Mouse (Mus musculus) heart, postnatal 25 days (tissue): ENCODE measurements around the gene Cilp2. TPM values are rescaled to one million over a fixed set of nuclear protein-coding genes. Genes with fewer than 3 reads are reported as not detected.

Experiments used
- DNase-seq: peaks from one replicate; pipeline ENCODE4 v3.0.0; 2022; ENCODE audit warnings: low spot score
- intact Hi-C: fragments of 180-260 bp; cut with DNase I; formaldehyde crosslinking; loops from one replicate; pipeline ENCODE4 v1.15.1; 2025
- total RNA-seq, 2 experiments: library from RNA; stranded (reverse); gene quantifications; 2 replicates each; pipeline ENCODE4 v1.2.3; 2021

Gene Cilp2
- total RNA-seq, 2 experiments from 2014 or later: 2.8 to 2.9 TPM

- intact Hi-C loops: no loop called here
- no peak for DNase-seq
Measured at GRCm38 (mm10) chr8:69837057-69837682, 50.3 kb downstream of the Cilp2 start.

- peak; percentile 71 for DNase-seq
- intact Hi-C loops: no loop called here
Measured at GRCm38 (mm10) chr8:69832298-69832853, 55.1 kb downstream of the Cilp2 start, which contains the start of gene Pbx4. Pbx4 (plus strand) TSS chr8:69832491.

Other genes with a start within 250 kb of the Cilp2 start
- gene Zfp964, start 233.2 kb downstream of the Cilp2 start, total RNA-seq: 1 to 10 TPM; 1.2 to 1.4 TPM
- gene Zfp869, start 177.0 kb downstream of the Cilp2 start, total RNA-seq: 10 to 100 TPM; 12.2 to 14.5 TPM
- 1 to 10 TPM; 2.1 to 2.8 TPM for gene Zfp963, start 137.7 kb downstream of the Cilp2 start, total RNA-seq
- 1 to 10 TPM; 1.2 to 1.8 TPM for gene Gm20422, start 112.8 kb downstream of the Cilp2 start, total RNA-seq
- 10 to 100 TPM; 15.0 to 15.1 TPM for gene Atp13a1, start 96.5 kb downstream of the Cilp2 start, total RNA-seq
- 10 to 100 TPM; 15.5 to 19.4 TPM for gene Zfp866, start 96.5 kb downstream of the Cilp2 start, total RNA-seq
- gene Gmip, start 79.0 kb downstream of the Cilp2 start, total RNA-seq: 1 to 10 TPM; 4.9 to 5.5 TPM
- under 1 TPM; 0.26 to 0.34 TPM for gene Lpar2, start 65.3 kb downstream of the Cilp2 start, total RNA-seq
- gene Pbx4, start 55.2 kb downstream of the Cilp2 start, total RNA-seq: under 1 TPM in 1 of 2 experiments, not detected in 1; 0.39 TPM
- under 1 TPM in 1 of 2 experiments, not detected in 1; 0.20 TPM for gene Tssk6, start 14.5 kb upstream of the Cilp2 start, total RNA-seq
- 100 to 1,000 TPM; 446 to 456 TPM for gene Ndufa13, start 14.9 kb upstream of the Cilp2 start, total RNA-seq
- gene Yjefn3, start 15.0 kb upstream of the Cilp2 start, total RNA-seq: 10 to 100 TPM in 1 of 2 experiments, 1 to 10 TPM in 1; 9.6 to 14.8 TPM
- gene Gatad2a, start 108.7 kb upstream of the Cilp2 start, total RNA-seq: 10 to 100 TPM; 34.3 to 35.6 TPM
- 10 to 100 TPM; 34.7 to 35.5 TPM for gene Mau2, start 155.0 kb upstream of the Cilp2 start, total RNA-seq
- gene Sugp1, start 155.1 kb upstream of the Cilp2 start, total RNA-seq: 10 to 100 TPM; 17.2 to 18.4 TPM
- 1 to 10 TPM; 1.1 to 1.3 TPM for gene Tm6sf2, start 185.2 kb upstream of the Cilp2 start, total RNA-seq
- not detected for gene Hapln4, start 195.8 kb upstream of the Cilp2 start, total RNA-seq
- under 1 TPM in 1 of 2 experiments, not detected in 1; 0.03 TPM for gene Ncan, start 233.2 kb upstream of the Cilp2 start, total RNA-seq
- gene Nr2c2ap, start 243.6 kb upstream of the Cilp2 start, total RNA-seq: 1 to 10 TPM; 5.4 to 7.6 TPM